Mouse (Mus musculus): Measurements from ENCODE around the gene Mansc4.

GRCm38 (mm10) chr6:147105529-147105928 lies 18.7 kb upstream of the Mansc4 start:
- no peak for TF ChIP-seq POLR2A (IDR thresholded peaks at IDR 0.05; ENCODE audit: insufficient read depth, low read length)
- no peak for TF ChIP-seq EP300 (IDR thresholded peaks at IDR 0.05; ENCODE audit: insufficient read depth, low read depth, low read length)

Data from ES-Bruce4 (cell line).